Mouse (Mus musculus) heart, embryonic 11.5 days (tissue): ENCODE measurements around the gene Tssk1. TPM values are rescaled to one million over a fixed set of nuclear protein-coding genes. Genes with fewer than 3 reads are reported as not detected.

Experiments used
- ATAC-seq: fragments of 200-750 bp; cut with Nextera tagmentation; replicated peaks from 2 replicates; pipeline ENCODE4 v1.8.0; 2017; ENCODE audit warnings: moderate library complexity; ENCODE audit not compliant: insufficient number of reproducible peaks, low FRiP score, low TSS enrichment
- H3K27ac ChIP-seq: fragments of 300-500 bp; sonication (generic); 2 replicates; pipeline ENCODE4 v1.5.1; 2014; ENCODE audit warnings: mild to moderate bottlenecking, low read depth, low read length
- H3K27me3 ChIP-seq: fragments of 300-500 bp; sonication (generic); 2 replicates; pipeline ENCODE4 v1.6.1; 2014; ENCODE audit warnings: mild to moderate bottlenecking, low read length, mixed read lengths; ENCODE audit not compliant: control insufficient read depth, insufficient read depth
- H3K36me3 ChIP-seq: fragments of 300-500 bp; sonication (generic); 2 replicates; pipeline ENCODE4 v1.6.1; 2014; ENCODE audit warnings: mild to moderate bottlenecking, low read length, moderate library complexity, mixed read lengths; ENCODE audit not compliant: control insufficient read depth, insufficient read depth
- H3K4me1 ChIP-seq: fragments of 300-500 bp; sonication (generic); 2 replicates; pipeline ENCODE4 v1.6.1; 2014; ENCODE audit warnings: low read length; ENCODE audit not compliant: control insufficient read depth, insufficient read depth
- H3K4me2 ChIP-seq: fragments of 300-500 bp; sonication (generic); 2 replicates; pipeline ENCODE4 v1.6.1; 2014; ENCODE audit warnings: mild to moderate bottlenecking, moderate library complexity
- H3K4me3 ChIP-seq: fragments of 300-500 bp; sonication (generic); 2 replicates; pipeline ENCODE4 v1.5.1; 2014; ENCODE audit warnings: low read depth, low read length
- H3K9ac ChIP-seq: fragments of 300-500 bp; sonication (generic); 2 replicates; pipeline ENCODE4 v1.6.1; 2014; ENCODE audit warnings: mild to moderate bottlenecking, low read depth, low read length, moderate library complexity
- H3K9me3 ChIP-seq: fragments of 300-500 bp; sonication (generic); replicated peaks from 2 replicates; pipeline ENCODE4 v1.6.1; 2016; ENCODE audit warnings: low read length; ENCODE audit not compliant: control insufficient read depth
- WGBS: fragments of 180-500 bp; shearing (Covaris S2); extraction: QIAGEN DNeasy Blood & Tissue Kit; methylation state at CpG from one replicate; pipeline ENCODE4 v1.1.7; 2014; ENCODE audit not compliant: insufficient replicate concordance; 5-methylcytosine and 5-hydroxymethylcytosine counted together
- polyA plus RNA-seq: library from polyadenylated mRNA; unstranded; fragments of >200 nt; fragmentation: Nextera tagmentation; extraction: Ambion mirVana; gene quantifications from 2 replicates; pipeline ENCODE4 v1.2.1, GENCODE M21; 2014

Gene Tssk1
- 0.07 TPM in 1 of 2 replicates, not detected in the other for polyA plus RNA-seq

- no peaks in the 10 kb centered on the region for H3K27me3 ChIP-seq
- H3K9me3 ChIP-seq = no peaks in the 10 kb centered on the region
- WGBS = 92% methylated on average over 2 of the region's 2 CpGs
- H3K36me3 ChIP-seq = no peaks in the 10 kb centered on the region
- ATAC-seq = no peak
- no peak within 1 kb of the TSS for H3K4me3 ChIP-seq
- H3K9ac ChIP-seq = no peak within 1 kb of the TSS
- H3K4me2 ChIP-seq = no peak within 1 kb of the TSS
- H3K4me1 ChIP-seq = peaks cover 13% of the 10 kb centered on the region
- no peak within 1 kb of the TSS for H3K27ac ChIP-seq
These were observed at the start of gene Tssk1 for GRCm38 (mm10) chr16:17893923-17894322. TSS of gene Tssk1 (plus strand) at chr16:17894223.

DNA sequence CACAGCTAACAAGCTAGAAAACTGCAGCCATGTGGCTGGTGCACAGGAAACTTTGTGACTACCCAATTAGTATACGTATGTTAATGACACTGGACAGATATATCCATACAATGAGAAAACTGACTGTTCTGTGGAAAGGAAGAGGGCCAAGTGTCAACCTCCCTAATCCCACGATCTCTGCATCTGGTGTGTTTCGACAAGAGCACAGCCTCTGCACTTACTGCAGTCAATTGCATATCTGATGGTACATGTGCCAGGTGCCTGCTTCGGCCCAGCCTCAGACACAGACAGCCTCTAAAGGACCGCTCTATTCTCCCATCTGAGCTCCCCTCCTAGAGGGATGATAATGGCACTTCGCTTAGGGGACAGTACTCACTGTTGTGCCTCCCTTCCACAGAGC, 45.6 kb upstream of the Tssk1 start:
- Histone ChIP-seq H3K4me2 (no peak overlapping the region), H3K27me3 (no peaks in the 10 kb centered on the region), H3K9me3 (no peaks in the 10 kb centered on the region), H3K4me3 (no peak overlapping the region), H3K9ac (no peak overlapping the region), H3K4me1 (no peaks in the 10 kb centered on the region), H3K27ac (no peak overlapping the region), H3K36me3 (peaks cover 27% of the 10 kb centered on the region; the same call in 1 of the 2 replicates)
- 93% methylated on average over 6 of the region's 6 CpGs for WGBS
- ATAC-seq = no peak

- no peak for ATAC-seq
- Histone ChIP-seq H3K4me2 (no peak overlapping the region), H3K4me1 (no peaks in the 10 kb centered on the region), H3K9ac (no peak overlapping the region), H3K4me3 (no peak overlapping the region), H3K27me3 (no peaks in the 10 kb centered on the region), H3K27ac (no peak overlapping the region), H3K9me3 (no peaks in the 10 kb centered on the region), H3K36me3 (peaks cover 24% of the 10 kb centered on the region)
- 22% methylated on average over 1 of the region's 1 CpGs for WGBS
These were observed 45.1 kb upstream of the Tssk1 start for GRCm38 (mm10) chr16:17848928-17849327.

GRCm38 (mm10) chr16:17849486-17849885, 44.5 kb upstream of the Tssk1 start:
- no peaks in the 10 kb centered on the region for H3K9me3 ChIP-seq
- 82% methylated on average over 6 of the region's 6 CpGs for WGBS
- H3K4me1 ChIP-seq = no peaks in the 10 kb centered on the region
- H3K27me3 ChIP-seq = no peaks in the 10 kb centered on the region
- no peak overlapping the region for H3K9ac ChIP-seq
- H3K27ac ChIP-seq = no peak overlapping the region
- H3K36me3 ChIP-seq = peaks cover 25% of the 10 kb centered on the region
- no peak overlapping the region for H3K4me3 ChIP-seq
- ATAC-seq = no peak
- H3K4me2 ChIP-seq = no peak overlapping the region

- H3K9ac ChIP-seq = no peak overlapping the region
- no peak overlapping the region for H3K4me3 ChIP-seq
- ATAC-seq = no peak
- 95% methylated on average over 5 of the region's 5 CpGs for WGBS
- no peaks in the 10 kb centered on the region for H3K9me3 ChIP-seq
- H3K4me1 ChIP-seq = no peaks in the 10 kb centered on the region
- no peak overlapping the region for H3K27ac ChIP-seq
- no peak overlapping the region for H3K4me2 ChIP-seq
- H3K36me3 ChIP-seq = peaks cover 24% of the 10 kb centered on the region
- H3K27me3 ChIP-seq = no peaks in the 10 kb centered on the region
These were observed 42.7 kb upstream of the Tssk1 start for GRCm38 (mm10) chr16:17851331-17851730.

- ATAC-seq = no peak
- Histone ChIP-seq H3K4me2 (no peak overlapping the region), H3K4me1 (no peaks in the 10 kb centered on the region), H3K9ac (no peak overlapping the region), H3K27ac (no peak overlapping the region), H3K27me3 (no peaks in the 10 kb centered on the region), H3K9me3 (no peaks in the 10 kb centered on the region), H3K4me3 (no peak overlapping the region), H3K36me3 (peaks cover 24% of the 10 kb centered on the region)
- 81% methylated on average over 1 of the region's 1 CpGs for WGBS
These were observed 42.2 kb upstream of the Tssk1 start for GRCm38 (mm10) chr16:17851860-17852259.

- Histone ChIP-seq H3K9ac (no peak overlapping the region), H3K4me2 (no peak overlapping the region), H3K4me3 (no peak overlapping the region), H3K27ac (no peak overlapping the region), H3K9me3 (no peaks in the 10 kb centered on the region), H3K4me1 (no peaks in the 10 kb centered on the region), H3K27me3 (no peaks in the 10 kb centered on the region), H3K36me3 (peaks cover 33% of the 10 kb centered on the region)
- 84% methylated on average over 2 of the region's 2 CpGs for WGBS
- ATAC-seq = no peak
These were observed 40.8 kb upstream of the Tssk1 start for GRCm38 (mm10) chr16:17853263-17853662.

GRCm38 (mm10) chr16:17857157-17857556, 36.9 kb upstream of the Tssk1 start:
- no peaks in the 10 kb centered on the region for H3K4me1 ChIP-seq
- H3K9me3 ChIP-seq = no peaks in the 10 kb centered on the region
- H3K9ac ChIP-seq = no peak overlapping the region
- no peak overlapping the region for H3K4me2 ChIP-seq
- WGBS = 91% methylated on average over 7 of the region's 7 CpGs
- no peaks in the 10 kb centered on the region for H3K27me3 ChIP-seq
- H3K27ac ChIP-seq = no peak overlapping the region
- no peak overlapping the region for H3K4me3 ChIP-seq
- H3K36me3 ChIP-seq = peaks cover 40% of the 10 kb centered on the region
- no peak for ATAC-seq

DNA sequence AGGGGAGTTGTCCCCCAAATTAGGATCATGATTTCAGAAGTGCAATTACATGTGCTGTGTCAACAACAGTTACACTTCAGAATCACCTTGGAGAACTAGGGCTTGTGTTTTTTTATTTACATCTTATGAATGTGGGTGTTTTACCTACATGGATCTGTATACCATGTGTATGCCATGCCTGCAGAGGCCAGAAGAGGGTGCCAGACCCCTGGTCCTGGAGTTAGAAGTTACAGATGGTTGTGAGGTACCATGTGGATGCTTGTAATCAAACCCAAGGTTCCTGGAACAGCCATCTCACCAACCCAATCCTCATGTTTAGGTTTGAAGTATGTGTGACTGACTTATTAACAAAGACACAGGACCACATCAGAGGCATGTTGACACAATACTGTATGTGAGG, 35.4 kb upstream of the Tssk1 start:
- Histone ChIP-seq H3K27me3 (no peaks in the 10 kb centered on the region), H3K4me3 (no peak overlapping the region), H3K36me3 (peaks cover 32% of the 10 kb centered on the region), H3K9me3 (no peaks in the 10 kb centered on the region), H3K9ac (no peak overlapping the region), H3K27ac (no peak overlapping the region), H3K4me2 (no peak overlapping the region), H3K4me1 (no peaks in the 10 kb centered on the region)
- ATAC-seq = no peak
